Mouse (Mus musculus) 3T3-L1 (cell line): ENCODE measurements around the gene Mroh2a.

Source experiments
- DNase-seq: peaks from one replicate; pipeline ENCODE4 v3.0.0-alpha.2; 2015; ENCODE audit warnings: low read depth, low spot score

Mroh2a gene

GRCm38 (mm10) chr1:88291409-88292005 lies 64.7 kb downstream of the Mroh2a start:
- no peak for DNase-seq

GRCm38 (mm10) chr1:88292057-88292456 lies 65.3 kb downstream of the Mroh2a start:
- DNase-seq = no peak

DNA sequence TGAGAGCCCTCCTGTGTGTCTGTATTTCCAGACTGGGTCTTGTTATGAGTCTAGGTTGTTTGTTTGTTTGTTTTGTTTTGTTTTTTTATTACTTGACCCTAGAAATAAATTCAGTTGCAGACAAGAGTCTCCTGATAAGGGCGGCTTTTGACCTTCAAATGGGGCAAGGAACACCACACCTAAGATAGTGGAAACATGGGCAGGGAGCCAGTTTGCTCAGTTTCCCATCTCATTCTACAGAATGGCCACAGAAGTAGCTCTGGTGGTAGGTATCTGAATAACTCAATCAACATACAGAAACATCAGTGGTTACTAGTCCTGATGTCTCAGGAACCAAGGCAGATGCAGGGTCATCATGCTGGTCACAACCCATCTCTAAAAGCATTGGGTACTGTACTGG lies 67.9 kb downstream of the Mroh2a start:
- DNase-seq = no peak

DNA sequence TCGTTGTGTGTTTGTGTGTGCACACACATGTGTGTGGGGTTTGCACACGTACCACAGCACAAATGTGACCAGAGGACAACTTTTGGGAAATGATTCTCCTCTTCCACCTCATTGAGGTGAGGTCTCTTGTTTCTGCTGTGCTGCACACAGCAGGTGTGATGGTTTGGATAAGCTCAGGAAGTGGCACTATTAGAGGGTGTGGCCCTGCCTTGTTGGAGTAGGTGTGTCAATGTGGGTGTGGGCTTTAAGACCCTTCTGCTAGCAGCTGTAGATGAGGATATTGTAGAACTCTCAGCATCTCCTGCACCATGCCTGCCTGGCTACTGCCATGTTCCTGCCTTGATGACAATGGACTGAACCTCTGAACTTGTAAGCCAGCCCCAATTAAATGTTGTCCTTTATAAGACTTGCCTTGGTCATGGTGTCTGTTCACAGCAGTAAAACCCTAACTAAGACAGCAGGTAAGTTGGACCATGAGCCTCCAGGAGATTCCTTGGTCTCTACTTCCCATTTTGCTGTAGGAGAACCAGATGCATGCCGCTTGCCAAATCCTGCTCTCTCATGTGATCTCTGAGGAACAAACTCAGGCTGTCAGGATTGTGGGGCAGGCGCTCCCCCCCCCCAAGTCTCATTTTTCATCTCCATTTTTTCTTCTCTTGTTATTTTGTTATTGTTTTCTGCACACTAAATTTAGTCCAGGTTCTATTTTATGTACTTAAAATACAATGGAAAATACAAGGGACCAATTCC lies 69.6 kb downstream of the Mroh2a start:
- DNase-seq = no peak

DNA sequence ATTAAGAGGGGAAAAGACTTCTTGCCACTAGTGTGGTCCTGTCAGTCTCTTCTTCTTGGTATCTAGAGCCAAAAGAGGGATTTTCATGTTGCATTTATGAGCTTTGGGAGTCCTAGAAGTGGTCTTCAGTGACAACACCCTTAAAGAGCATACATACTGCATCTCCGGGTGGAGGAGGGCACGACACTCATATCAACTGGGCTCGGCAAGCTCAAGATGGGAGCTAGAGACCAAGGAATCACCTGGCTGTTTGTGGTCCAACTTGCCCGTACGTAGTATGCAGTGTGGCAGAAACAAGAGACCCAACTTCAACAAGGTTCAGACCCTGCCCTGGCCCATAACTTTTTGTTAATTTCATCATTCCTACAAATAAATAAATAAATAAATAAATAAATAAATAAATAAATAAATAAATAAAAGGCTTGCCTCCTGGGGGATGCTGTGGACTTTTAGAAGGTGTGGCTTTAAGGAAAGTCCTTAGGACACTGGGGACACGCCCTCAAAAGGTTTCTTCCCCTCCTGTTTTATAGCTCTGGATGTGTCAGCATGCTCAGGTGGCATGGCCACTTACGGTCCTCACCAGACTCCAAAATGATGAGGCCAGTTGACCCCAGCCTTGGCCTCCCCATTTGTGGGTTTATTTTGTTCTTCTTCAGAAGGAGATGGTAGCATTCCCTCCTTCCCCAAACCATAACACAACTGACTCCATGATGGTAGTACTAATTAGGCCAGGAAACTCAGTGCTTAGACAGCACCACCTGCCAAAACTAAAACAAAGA lies 70.9 kb downstream of the Mroh2a start:
- no peak for DNase-seq

GRCm38 (mm10) chr1:88298686-88299528 lies 72.1 kb downstream of the Mroh2a start:
- DNase-seq = no peak

DNA sequence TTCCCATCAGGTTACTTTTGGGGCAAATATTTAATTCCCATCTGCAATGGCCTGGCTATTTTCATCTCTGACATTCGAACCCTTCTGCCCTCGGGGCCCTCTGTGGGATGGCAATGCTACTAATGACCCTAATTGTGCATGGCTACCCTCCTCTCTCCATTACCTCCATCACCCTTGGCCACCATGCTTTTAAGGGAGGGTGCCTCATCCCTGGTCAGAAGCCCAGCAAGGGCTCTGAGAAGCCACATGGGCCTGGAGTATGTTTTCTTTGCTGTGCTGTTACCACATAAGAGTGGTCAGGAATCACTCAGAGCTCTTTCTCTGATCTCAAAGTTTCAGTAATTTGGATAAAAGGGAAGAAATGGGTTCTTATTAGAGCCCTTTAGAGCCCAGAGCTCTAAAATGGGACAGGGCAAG lies 72.8 kb downstream of the Mroh2a start:
- no peak for DNase-seq

- DNase-seq = no peak
Measured at GRCm38 (mm10) chr1:88300301-88301050, 73.7 kb downstream of the Mroh2a start.

- DNase-seq = no peak
Measured at GRCm38 (mm10) chr1:88301121-88302014, 74.6 kb downstream of the Mroh2a start.

DNA sequence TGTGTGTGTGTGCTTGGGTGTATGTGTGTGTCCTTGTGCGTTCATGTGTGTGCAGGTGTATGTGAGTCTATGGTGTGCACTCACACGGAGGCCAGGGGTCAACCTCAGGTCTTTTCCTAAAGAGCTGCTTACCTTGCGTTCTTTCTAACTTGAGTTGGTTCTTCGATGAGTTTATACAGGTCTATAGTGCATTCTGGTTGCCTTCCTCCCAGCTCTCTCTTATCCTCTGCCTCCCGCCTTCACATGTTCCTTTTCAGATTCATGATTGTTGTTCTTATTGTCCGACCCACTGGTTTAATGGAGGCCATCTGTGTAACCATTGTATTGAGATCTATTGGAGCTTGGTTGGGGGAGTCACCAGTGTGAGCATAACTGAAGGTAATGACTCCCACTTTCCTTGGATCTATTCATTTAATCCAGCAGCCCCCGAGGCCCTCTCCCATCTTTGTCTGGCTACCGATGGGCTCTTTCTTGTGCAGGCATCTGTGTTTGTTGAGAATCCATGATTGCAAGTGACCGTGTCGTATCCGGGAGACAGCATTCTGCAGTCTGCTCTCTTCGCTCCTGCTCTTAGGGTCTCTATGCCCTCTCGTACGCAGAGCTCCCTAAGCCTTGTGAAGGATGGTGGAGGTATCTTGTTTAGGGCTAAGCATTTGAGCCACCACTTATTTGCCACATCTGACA lies 75.4 kb downstream of the Mroh2a start:
- DNase-seq = no peak

GRCm38 (mm10) chr1:88303762-88304161 lies 77.0 kb downstream of the Mroh2a start:
- DNase-seq = no peak

DNA sequence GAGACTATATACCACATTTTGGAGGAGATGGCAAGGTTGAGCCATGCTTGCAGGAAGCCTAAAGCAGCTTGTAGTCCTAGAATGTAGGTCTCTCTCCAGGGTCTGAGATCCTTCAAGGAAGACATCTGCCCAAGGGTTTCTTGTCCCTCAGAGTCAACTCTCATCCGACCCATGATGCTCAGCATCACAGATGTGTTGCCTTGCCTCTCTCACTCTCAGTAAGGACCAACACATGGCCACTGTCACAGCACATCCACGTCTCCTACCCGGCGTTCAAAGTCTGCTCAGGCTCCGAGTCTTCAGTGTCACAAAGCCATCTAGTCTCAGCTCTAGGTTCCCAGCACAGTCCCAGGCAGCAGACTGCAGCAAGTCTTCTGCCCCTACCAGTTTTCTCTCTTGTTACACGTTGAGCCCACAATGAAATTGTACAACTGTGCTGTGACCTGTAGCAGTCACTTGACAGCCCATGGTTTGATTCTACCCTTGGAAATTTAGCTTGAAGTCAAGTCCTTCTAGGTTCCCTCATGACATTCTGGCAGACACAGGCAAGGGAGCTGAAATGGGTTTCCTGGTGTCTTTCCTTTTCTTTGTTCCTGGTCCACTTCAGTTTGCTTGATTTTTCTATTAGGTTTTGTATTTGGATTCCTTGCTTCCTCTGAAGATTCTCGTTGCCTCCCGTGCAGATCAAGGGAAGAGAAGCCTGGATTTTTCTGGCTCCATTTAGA lies 77.6 kb downstream of the Mroh2a start:
- DNase-seq = no peak

DNA sequence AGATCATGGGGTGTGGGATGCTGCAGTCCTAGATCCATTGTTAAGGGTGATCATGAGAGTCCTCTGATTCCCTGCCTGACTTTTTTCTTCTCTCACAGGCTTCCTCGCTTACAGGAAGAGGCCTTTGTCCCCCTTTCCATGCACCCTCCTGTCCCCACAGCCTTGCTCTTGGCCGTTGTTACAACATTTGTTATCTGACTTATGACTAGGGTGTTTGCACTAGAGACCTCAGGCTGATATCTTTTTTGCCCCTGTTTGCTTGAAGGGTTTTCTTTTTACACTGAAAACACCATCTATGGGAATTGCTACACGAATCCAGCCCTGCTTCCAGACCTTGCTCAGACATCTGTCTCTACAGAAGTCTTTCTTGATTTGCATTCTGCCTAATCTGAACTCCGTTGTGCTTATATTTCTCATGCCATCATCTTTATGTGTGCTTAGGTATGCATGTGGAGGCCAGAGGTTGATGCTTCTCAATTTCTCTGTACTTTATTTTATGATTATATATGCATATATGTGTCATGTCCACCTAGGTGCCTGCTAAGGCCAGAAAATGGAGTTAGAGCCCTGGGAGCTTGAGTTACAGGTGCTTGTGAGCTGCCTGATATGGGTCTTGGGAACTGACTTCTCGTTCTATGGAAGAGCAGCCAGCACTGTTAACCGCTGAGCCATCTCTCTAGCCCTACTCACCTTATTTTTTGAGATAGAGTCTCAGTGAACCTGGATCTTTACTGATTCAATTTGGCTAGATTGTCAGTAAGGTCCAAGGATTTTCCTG lies 78.4 kb downstream of the Mroh2a start:
- no peak for DNase-seq

DNA sequence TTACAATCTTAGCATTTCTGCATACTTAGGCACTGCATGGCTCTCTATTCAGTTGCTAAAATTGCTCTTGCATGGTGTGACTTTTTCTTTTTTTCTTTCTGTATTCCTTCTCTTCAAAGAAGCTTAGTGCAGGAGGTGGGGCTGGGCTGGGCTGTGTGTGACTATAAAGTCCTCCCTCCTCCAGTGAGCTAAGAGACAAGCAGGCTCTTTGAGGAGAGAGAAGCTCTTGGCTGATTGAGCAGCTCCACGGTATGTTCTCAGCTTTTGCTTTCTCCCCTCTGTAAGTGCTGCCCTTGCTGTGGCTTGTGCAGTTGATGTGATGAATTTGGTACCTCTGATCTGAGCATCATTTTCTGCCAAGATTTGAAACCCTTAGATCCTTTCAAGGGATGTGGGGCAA lies 79.8 kb downstream of the Mroh2a start:
- DNase-seq = no peak

- DNase-seq = no peak
Measured at GRCm38 (mm10) chr1:88307180-88307579, 80.4 kb downstream of the Mroh2a start.

DNA sequence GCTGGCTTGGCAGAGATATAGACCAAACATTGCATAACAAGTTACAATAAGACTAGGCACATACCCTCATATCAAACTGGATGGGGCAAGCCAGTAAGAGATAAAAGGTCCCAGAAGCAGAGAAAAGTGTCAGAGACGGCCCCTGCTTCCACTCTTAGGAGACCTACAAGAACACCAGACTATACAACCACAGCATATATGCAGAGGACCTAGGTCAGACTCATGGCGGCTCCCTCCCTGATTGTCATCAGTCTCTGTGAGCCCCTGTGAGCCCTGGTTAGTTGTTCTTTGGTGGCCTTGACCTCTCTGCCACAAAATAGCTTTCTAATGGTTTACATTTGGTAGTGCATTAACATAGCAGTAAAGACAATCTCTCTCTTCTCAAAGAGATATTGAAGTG lies 82.2 kb downstream of the Mroh2a start:
- no peak for DNase-seq

- DNase-seq = no peak
Measured at GRCm38 (mm10) chr1:88309905-88310304, 83.1 kb downstream of the Mroh2a start.

- DNase-seq = no peak
Measured at GRCm38 (mm10) chr1:88310349-88310748, 83.6 kb downstream of the Mroh2a start.
